Mouse (Mus musculus) embryo, embryonic 10 days (tissue): ENCODE data around the gene Wfdc18.

ENCODE experiments used
- DNase-seq: peaks from one replicate; pipeline ENCODE4 v3.0.0-alpha.2; 2015; ENCODE audit warnings: low spot score

The Wfdc18 gene

GRCm38 (mm10) chr11:83743525-83743924 is 34.7 kb downstream of the Wfdc18 start:
- no peak for DNase-seq

- no peak for DNase-seq
These were observed 37.3 kb downstream of the Wfdc18 start for GRCm38 (mm10) chr11:83746152-83746551.

- DNase-seq: no peak
These were observed 37.9 kb downstream of the Wfdc18 start, which contains the start of gene Wfdc21 for GRCm38 (mm10) chr11:83746681-83747080. Wfdc21 (plus strand) TSS chr11:83746940.

- no peak for DNase-seq
These were observed 38.8 kb downstream of the Wfdc18 start for GRCm38 (mm10) chr11:83747376-83748265.

- peak; percentile 93 for DNase-seq
These were observed 44.9 kb downstream of the Wfdc18 start, which contains the start of gene Heatr6 for GRCm38 (mm10) chr11:83753581-83754181. Heatr6 (plus strand) TSS chr11:83753696.

GRCm38 (mm10) chr11:83754227-83754626 is 45.4 kb downstream of the Wfdc18 start:
- DNase-seq: no peak
